Mouse (Mus musculus) embryonic facial prominence, embryonic 14.5 days (tissue): ENCODE measurements around the gene Hsd17b13. TPM values are rescaled to one million over a fixed set of nuclear protein-coding genes. Genes with fewer than 3 reads are reported as not detected.
"Not testable (repeated sequence)": the region's sequence is repeated elsewhere in the genome, so short reads cannot be mapped to it uniquely, and the experiment has no call there.

Experiments
- ATAC-seq: fragments of 200-750 bp; cut with Nextera tagmentation; 2 replicates; pipeline ENCODE4 v1.8.0; 2017; ENCODE audit warnings: low read depth, moderate number of reproducible peaks, moderate TSS enrichment
- DNase-seq: peaks from one replicate; pipeline ENCODE4 v3.0.0-alpha.2; 2015; ENCODE audit warnings: low spot score
- H3K27ac ChIP-seq: fragments of 300-500 bp; sonication (generic); replicated peaks from 2 replicates; pipeline ENCODE4 v1.5.1; 2014; ENCODE audit warnings: low read depth, mild to moderate bottlenecking, low read length, moderate library complexity
- H3K27me3 ChIP-seq: fragments of 300-500 bp; sonication (generic); replicated peaks from 2 replicates; pipeline ENCODE4 v1.6.1; 2014; ENCODE audit warnings: low read length; ENCODE audit not compliant: control insufficient read depth, insufficient read depth
- H3K36me3 ChIP-seq: fragments of 300-500 bp; sonication (generic); 2 replicates; pipeline ENCODE4 v1.6.1; 2014; ENCODE audit warnings: low read length, mixed read lengths; ENCODE audit not compliant: control insufficient read depth, insufficient read depth
- H3K4me1 ChIP-seq: fragments of 300-500 bp; sonication (generic); 2 replicates; pipeline ENCODE4 v1.6.1; 2014; ENCODE audit warnings: antibody characterized with exemption, low read length; ENCODE audit not compliant: control insufficient read depth, insufficient read depth
- H3K4me2 ChIP-seq: fragments of 300-500 bp; sonication (generic); 2 replicates; pipeline ENCODE4 v1.6.1; 2014; ENCODE audit warnings: low read depth, mild to moderate bottlenecking, low read length, moderate library complexity, mixed read lengths
- H3K4me3 ChIP-seq: fragments of 300-500 bp; sonication (generic); 2 replicates; pipeline ENCODE4 v1.5.1; 2014; ENCODE audit warnings: low read depth, mild to moderate bottlenecking, low read length
- H3K9ac ChIP-seq: fragments of 300-500 bp; sonication (generic); 2 replicates; pipeline ENCODE4 v1.6.1; 2014; ENCODE audit warnings: low read depth, mild to moderate bottlenecking, low read length, moderate library complexity, mixed read lengths
- H3K9me3 ChIP-seq: fragments of 300-500 bp; sonication (generic); 2 replicates; pipeline ENCODE4 v1.6.1; 2016; ENCODE audit warnings: low read length; ENCODE audit not compliant: control insufficient read depth
- WGBS: fragments of 180-500 bp; shearing (Covaris S2); extraction: QIAGEN DNeasy Blood & Tissue Kit; methylation state at CpG from one replicate; pipeline ENCODE4 v1.1.7; 2014; 5-methylcytosine and 5-hydroxymethylcytosine counted together
- polyA plus RNA-seq: library from polyadenylated mRNA; unstranded; fragments of >200 nt; fragmentation: Nextera tagmentation; extraction: Ambion mirVana; gene quantifications from 2 replicates; pipeline ENCODE4 v1.2.1, GENCODE M21; 2014

The Hsd17b13 gene
- polyA plus RNA-seq, 1 experiment from 2014 or later = 0.15 TPM

DNA sequence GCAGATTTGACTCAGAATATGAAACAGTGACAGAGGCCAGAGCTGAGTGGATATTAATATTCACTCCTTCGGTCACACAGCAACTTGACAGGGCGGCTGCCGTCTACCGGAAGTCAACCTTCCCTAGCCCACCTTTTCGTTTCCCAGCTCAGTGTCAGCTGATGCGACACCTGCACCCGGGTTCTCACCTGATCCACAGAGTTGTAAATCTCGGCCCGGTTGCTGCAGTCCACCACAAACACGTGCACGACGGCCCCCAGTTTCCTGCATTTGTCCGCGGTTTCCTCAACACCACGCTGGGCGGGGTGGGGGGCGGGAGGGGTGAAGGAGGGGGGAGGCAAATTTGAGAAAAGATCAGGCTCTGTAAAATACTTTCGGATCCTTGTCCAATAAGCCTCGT, 4.8 kb downstream of the Hsd17b13 start:
- H3K9me3 ChIP-seq = no peaks in the 10 kb centered on the region
- H3K9ac ChIP-seq = no peak overlapping the region
- DNase-seq (no peak), ATAC-seq (no peak)
- H3K36me3 ChIP-seq = no peaks in the 10 kb centered on the region
- no peaks in the 10 kb centered on the region for H3K27me3 ChIP-seq
- no peaks in the 10 kb centered on the region for H3K4me1 ChIP-seq
- 64% methylated on average over 19 of the region's 19 CpGs for WGBS
- peak overlapping the region; percentile 32 for H3K4me2 ChIP-seq
- no peak overlapping the region for H3K27ac ChIP-seq
- H3K4me3 ChIP-seq = no peak overlapping the region

DNA sequence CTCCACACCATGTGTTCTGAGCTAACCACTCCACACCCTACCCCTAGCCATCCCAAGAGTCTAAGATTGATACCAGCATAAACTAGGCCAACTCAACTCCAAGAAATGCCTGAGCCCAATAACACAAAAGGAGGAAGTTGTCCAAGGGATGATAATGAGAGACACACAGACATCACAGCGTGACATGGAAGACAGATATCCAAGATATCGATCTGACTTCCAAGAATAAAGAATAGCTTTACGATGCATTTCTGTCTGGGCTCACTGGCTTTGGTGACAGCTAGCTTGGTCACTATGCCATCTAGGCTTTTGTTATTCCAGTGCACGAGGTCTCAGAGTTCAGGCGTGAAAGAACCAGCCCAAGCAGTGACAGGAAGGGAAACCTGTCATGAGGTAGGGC, 6.2 kb downstream of the Hsd17b13 start:
- H3K36me3 ChIP-seq = no peaks in the 10 kb centered on the region
- DNase-seq (no peak), ATAC-seq (no peak)
- no peaks in the 10 kb centered on the region for H3K9me3 ChIP-seq
- H3K4me3 ChIP-seq = no peak overlapping the region
- no peaks in the 10 kb centered on the region for H3K4me1 ChIP-seq
- no peak overlapping the region for H3K4me2 ChIP-seq
- H3K27ac ChIP-seq = no peak overlapping the region
- H3K27me3 ChIP-seq = no peaks in the 10 kb centered on the region
- H3K9ac ChIP-seq = no peak overlapping the region
- 78% methylated on average over 5 of the region's 5 CpGs for WGBS

DNA sequence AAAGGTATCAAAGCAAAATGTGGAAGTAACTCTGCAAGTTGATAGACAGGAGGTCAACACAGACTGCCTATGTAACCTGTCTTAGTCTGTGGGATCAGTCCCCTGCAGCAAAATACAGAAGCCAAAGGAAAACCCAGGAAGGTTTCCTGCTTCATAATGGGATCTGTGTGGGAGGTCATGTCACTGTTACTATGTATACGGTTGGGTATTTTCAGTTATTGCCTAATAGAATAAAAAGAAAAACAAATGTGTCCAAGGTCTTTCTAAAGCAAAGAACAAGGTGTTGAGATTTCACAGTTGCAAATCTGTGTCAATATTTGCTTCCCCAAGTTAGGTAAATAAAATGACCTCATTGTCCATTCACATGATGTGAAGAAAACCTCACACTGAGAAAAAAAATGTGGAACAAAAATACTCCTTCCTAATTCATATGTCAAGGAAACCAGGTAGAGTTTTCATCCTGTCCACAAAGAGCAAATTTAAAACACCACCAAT, 14.2 kb downstream of the Hsd17b13 start:
- H3K9ac ChIP-seq = no peak overlapping the region
- DNase-seq (no peak), ATAC-seq (no peak)
- H3K27me3 ChIP-seq = no peaks in the 10 kb centered on the region
- no peaks in the 10 kb centered on the region for H3K4me1 ChIP-seq
- WGBS = 59% methylated on average over 1 of the region's 1 CpGs
- no peaks in the 10 kb centered on the region for H3K36me3 ChIP-seq
- no peak overlapping the region for H3K4me2 ChIP-seq
- H3K4me3 ChIP-seq = no peak overlapping the region
- H3K9me3 ChIP-seq = no peaks in the 10 kb centered on the region
- no peak overlapping the region for H3K27ac ChIP-seq

DNA sequence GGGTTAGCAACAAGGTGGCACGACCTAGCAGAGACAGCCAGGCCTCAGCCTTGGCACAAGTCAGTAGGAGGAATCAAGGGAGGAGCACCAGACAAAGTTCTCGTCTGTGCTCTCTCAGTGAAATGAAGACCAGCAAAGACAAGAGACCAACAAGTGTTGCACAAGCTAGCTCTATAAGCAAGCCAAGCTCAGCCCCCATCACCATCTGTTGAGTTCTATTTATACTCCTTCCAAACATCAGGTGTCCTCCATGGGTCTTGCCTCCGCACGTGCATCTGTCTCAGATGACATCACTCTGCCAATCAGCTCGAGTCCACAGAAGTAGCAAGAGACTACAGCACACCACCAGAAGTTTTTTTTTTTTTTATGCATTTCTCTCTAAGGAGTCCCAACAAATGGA, 22.6 kb downstream of the Hsd17b13 start:
- no peaks in the 10 kb centered on the region for H3K9me3 ChIP-seq
- H3K27me3 ChIP-seq = no peaks in the 10 kb centered on the region
- whole genome bisulfite sequencing = 69% methylated on average over 5 of the region's 5 CpGs

DNA sequence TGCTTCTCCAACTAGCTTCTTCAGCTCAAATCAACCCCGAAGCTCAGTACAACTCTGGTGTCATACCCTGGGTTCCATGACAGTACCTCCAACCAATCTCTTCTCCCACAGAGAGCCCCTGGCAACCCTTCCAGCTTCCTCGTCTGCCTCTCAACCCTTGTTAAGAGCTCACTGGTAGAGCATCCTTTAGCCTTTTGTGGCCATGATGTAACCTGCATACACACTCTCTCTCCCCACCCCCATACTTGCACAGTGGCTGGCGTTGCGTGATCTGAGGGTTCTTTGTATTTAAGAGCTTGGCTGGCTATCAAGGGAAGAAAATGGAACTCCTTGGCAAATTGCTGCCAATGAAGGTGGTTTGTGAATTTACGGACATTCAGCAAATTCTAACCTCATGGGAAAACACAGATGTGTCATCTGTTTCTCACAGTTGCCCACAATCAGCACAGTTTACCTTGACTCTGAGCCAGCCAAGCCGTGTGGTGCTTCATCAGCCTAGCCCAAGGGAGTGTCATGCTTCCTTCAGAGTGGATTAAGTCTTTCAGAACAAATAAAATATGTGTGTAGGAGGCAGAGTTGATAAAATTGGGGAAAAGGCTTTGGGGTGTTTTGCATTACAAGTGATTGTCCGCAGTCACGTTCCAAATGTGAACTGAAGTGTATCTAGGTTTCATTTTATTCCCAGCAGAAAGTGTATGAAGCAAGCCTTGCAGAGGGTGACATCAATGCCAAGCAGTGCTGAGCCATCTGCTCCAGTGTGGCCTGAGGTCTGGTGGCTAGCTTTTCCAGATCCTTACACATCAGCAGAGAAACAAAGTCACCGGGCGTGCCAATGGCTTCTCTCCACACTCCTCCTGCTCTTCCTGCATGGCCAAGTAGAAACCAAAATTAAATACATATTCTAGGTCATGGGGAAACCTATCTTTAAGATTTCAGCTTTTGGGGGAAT, 23.8 kb downstream of the Hsd17b13 start:
- DNase-seq = peak; percentile 68
- peak; percentile 63; the same call in 1 of the 2 replicates for ATAC-seq
- Histone ChIP-seq H3K4me3 (no peak overlapping the region), H3K9me3 (no peaks in the 10 kb centered on the region), H3K27ac (no peak overlapping the region), H3K9ac (no peak overlapping the region), H3K36me3 (no peaks in the 10 kb centered on the region), H3K27me3 (no peaks in the 10 kb centered on the region), H3K4me2 (no peak overlapping the region), H3K4me1 (no peaks in the 10 kb centered on the region)
- WGBS = 61% methylated on average over 10 of the region's 10 CpGs

More for the DNA sequence above, 22.6 kb downstream of the Hsd17b13 start:
- H3K4me3 ChIP-seq = no peak overlapping the region
- ATAC-seq (no peak), DNase-seq (no peak)
- H3K9ac ChIP-seq = no peak overlapping the region
- H3K4me1 ChIP-seq = no peaks in the 10 kb centered on the region
- H3K4me2 ChIP-seq = no peak overlapping the region
- H3K27ac ChIP-seq = no peak overlapping the region
- no peaks in the 10 kb centered on the region for H3K36me3 ChIP-seq

DNA sequence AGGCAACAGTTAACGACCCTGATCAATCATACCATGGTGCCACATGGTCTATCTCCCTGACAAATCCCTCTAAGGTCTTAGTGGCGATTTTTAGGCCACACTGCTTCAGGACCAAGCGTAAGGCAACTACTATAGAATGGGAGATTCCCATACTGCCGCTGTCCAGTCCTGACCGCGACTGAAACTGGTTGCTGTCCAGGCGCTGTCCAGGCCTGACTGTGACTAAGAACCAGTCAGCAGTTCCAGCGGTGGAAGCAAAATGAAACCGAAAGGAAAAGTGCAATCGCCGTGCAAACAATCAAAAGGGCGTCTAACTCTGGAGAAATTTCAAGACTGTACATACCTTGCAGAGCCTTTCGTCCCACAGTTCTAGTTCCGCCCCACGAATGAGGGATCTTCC, 27.1 kb downstream of the Hsd17b13 start:
- not testable (repeated sequence) for ATAC-seq, DNase-seq, H3K27me3 ChIP-seq, H3K4me1 ChIP-seq, H3K9ac ChIP-seq, H3K4me3 ChIP-seq, H3K9me3 ChIP-seq, H3K4me2 ChIP-seq, H3K27ac ChIP-seq, H3K36me3 ChIP-seq
- 95% methylated on average over 15 of the region's 15 CpGs for WGBS

DNA sequence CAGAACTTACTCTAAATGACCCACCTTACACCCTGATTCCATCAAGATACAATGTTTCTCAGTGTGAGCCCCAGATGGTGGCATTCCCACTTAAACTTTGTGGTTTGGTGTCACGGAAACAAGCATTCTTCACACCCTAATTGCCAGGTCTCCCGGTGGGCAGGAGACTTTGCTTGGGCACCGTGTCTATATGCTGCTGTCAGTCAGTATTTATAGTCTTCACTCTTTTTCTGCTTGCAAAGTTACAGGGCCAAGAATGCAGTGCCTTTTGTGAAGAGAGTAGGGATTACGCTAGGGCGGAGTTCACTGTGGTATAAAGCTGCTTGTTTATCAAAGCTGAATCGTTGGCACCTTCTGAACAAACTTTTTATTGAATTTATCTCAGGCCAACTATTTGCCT, 34.0 kb downstream of the Hsd17b13 start:
- DNase-seq = peak; percentile 40
- no peak overlapping the region for H3K4me3 ChIP-seq
- no peaks in the 10 kb centered on the region for H3K36me3 ChIP-seq
- ATAC-seq = peak; percentile 44; the same call in 1 of the 2 replicates
- H3K27ac ChIP-seq = no peak overlapping the region
- no peaks in the 10 kb centered on the region for H3K9me3 ChIP-seq
- no peak overlapping the region for H3K9ac ChIP-seq
- H3K4me1 ChIP-seq = no peaks in the 10 kb centered on the region
- H3K4me2 ChIP-seq = no peak overlapping the region
- no peaks in the 10 kb centered on the region for H3K27me3 ChIP-seq
- 55% methylated on average over 6 of the region's 6 CpGs for WGBS

DNA sequence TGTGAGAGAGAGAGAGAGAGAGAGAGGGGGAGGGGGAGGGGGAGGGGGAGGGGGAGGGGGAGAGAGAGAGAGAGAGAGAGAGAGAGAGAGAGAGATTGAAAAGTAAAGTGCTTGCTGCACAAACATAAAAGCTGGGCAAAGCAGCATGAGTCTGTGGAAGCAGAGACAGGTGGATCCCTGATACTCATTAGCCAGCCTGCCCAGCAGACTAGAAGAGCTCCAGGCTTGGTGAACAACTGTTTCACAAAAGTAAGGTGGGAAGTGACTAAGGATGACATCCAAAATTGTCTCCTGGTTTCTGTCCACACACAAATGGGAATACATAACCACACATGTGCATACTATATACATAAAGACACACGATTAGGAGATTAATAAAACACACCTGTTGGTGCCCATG, 37.4 kb downstream of the Hsd17b13 start:
- Histone ChIP-seq H3K27me3 (no peaks in the 10 kb centered on the region), H3K27ac (no peak overlapping the region), H3K4me1 (no peaks in the 10 kb centered on the region), H3K4me3 (no peak overlapping the region), H3K9me3 (no peaks in the 10 kb centered on the region), H3K4me2 (no peak overlapping the region), H3K9ac (no peak overlapping the region), H3K36me3 (no peaks in the 10 kb centered on the region)
- ATAC-seq = no peak
- 54% methylated on average over 1 of the region's 1 CpGs for WGBS
- no peak for DNase-seq

DNA sequence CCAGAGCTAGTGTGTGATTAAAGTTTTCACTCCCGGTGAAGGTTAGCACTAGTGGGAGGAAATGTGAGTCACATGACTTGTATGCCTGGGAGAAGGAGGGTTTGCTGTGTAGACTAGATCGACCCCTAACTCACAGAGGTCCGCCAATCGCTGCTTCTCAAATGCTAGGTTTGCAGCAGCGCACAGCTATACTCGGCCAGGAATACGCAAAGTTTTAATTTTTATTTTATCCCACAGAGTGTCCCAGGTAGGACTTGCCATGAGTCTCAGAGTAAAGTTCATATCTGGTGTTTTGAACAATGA, 37.9 kb downstream of the Hsd17b13 start:
- DNase-seq (no peak), ATAC-seq (no peak)
- Histone ChIP-seq H3K9me3 (no peaks in the 10 kb centered on the region), H3K36me3 (no peaks in the 10 kb centered on the region), H3K27me3 (no peaks in the 10 kb centered on the region), H3K4me2 (no peak overlapping the region), H3K9ac (no peak overlapping the region), H3K4me3 (no peak overlapping the region), H3K4me1 (no peaks in the 10 kb centered on the region), H3K27ac (no peak overlapping the region)
- 70% methylated on average over 7 of the region's 7 CpGs for WGBS
